Mouse (Mus musculus): Measurements from ENCODE around the gene Ssr2. TPM values are rescaled to one million over a fixed set of nuclear protein-coding genes. Genes with fewer than 3 reads are reported as not detected.
A peak's percentile ranks its signal among the peaks of the same experiment; 100 is the strongest.

The Ssr2 gene
- polyA plus RNA-seq, 1 experiment from 2014 or later: 157 TPM

GRCm38 (mm10) chr3:88535005-88535404 lies 40.7 kb upstream of the Ssr2 start:
- no peak for ATAC-seq (ENCODE audit: low FRiP score, low read depth)
- no peaks in the 10 kb centered on the region for H3K27me3 ChIP-seq (replicated peaks)

DNA sequence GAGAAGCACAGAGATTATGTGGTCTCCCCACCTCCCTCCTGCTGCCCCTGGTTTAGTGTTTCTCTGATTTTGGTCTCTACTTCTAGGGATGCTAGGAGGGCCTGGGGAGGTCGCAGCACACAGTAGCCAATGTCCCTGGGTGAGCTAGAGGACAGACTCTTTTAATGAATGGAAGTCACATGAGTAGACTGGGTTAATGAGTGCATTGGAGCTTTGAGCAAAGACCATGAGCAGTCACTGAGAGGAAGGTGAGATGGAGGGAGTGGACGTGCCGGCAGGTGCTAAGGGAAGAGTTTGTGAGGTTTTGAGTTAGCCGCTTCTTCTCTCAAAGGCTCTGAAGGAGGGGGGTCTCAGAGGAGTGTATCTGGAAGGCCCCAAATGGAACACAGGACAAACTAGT lies 40.1 kb upstream of the Ssr2 start:
- Histone ChIP-seq H3K27me3 (replicated peaks) (no peaks in the 10 kb centered on the region), H3K9ac (peak overlapping the region; percentile 98), H3K4me3 (peak overlapping the region; percentile 73), H3K36me3 (peaks cover 47% of the 10 kb centered on the region), H3K4me1 (peaks cover 65% of the 10 kb centered on the region), H3K4me2 (replicated peaks) (peak overlapping the region; percentile 89), H3K9me3 (no peaks in the 10 kb centered on the region), H3K27ac (no peak overlapping the region; the same call in 1 of the 2 replicates)
- 50% methylated on average over 4 of the region's 4 CpGs for WGBS
- no peak for ATAC-seq (ENCODE audit: low FRiP score, low read depth)

More at GRCm38 (mm10) chr3:88535005-88535404, 40.7 kb upstream of the Ssr2 start:
- H3K4me2 ChIP-seq (replicated peaks): peak overlapping the region; percentile 89
- H3K4me3 ChIP-seq: peak overlapping the region; percentile 73
- peak overlapping the region; percentile 98 for H3K9ac ChIP-seq
- peaks cover 41% of the 10 kb centered on the region for H3K36me3 ChIP-seq
- WGBS: 20% methylated on average over 3 of the region's 3 CpGs
- H3K27ac ChIP-seq: no peak overlapping the region
- peaks cover 65% of the 10 kb centered on the region for H3K4me1 ChIP-seq
- H3K9me3 ChIP-seq: no peaks in the 10 kb centered on the region

DNA sequence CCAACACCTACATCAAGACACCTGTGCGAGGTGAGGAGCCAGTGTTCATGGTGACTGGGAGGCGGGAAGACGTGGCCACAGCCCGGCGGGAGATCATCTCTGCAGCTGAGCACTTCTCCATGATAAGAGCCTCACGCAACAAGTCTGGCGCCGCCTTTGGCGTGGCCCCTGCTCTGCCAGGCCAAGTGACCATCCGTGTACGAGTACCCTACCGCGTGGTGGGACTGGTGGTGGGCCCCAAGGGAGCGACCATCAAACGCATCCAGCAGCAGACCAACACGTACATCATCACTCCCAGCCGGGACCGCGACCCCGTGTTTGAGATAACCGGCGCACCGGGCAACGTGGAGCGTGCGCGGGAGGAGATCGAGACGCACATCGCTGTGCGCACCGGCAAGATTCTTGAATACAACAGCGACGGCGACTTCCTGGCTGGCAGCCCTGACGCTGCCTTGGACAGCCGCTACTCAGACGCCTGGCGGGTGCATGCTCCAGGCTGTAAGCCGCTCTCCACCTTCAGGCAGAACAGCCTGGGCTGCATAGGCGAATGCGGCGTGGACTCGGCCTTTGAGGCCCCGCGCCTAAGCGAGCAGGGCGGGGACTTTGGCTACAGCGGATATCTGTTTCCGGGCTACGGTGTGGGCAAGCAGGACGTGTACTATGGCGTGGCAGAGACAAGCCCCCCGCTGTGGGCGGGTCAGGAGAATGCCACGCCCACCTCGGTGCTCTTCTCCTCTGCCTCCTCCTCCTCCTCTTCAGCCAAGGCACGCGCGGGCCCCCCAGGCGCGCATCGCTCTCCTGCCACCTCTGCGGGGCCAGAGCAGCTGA lies 39.4 kb upstream of the Ssr2 start:
- no peak for ATAC-seq (ENCODE audit: low FRiP score, low read depth)
- peak overlapping the region; percentile 89 for H3K4me2 ChIP-seq (replicated peaks)
- H3K4me3 ChIP-seq: peak overlapping the region; percentile 73
- peaks cover 69% of the 10 kb centered on the region for H3K4me1 ChIP-seq
- 10% methylated on average over 64 of the region's 64 CpGs for WGBS
- peak overlapping the region; percentile 42; the same call in 1 of the 2 replicates for H3K27ac ChIP-seq
- peak overlapping the region; percentile 98 for H3K9ac ChIP-seq
- H3K27me3 ChIP-seq (replicated peaks): no peaks in the 10 kb centered on the region
- H3K36me3 ChIP-seq: peaks cover 51% of the 10 kb centered on the region
- no peaks in the 10 kb centered on the region for H3K9me3 ChIP-seq

- Histone ChIP-seq H3K4me1 (peaks cover 76% of the 10 kb centered on the region), H3K4me3 (peak overlapping the region; percentile 73), H3K36me3 (peaks cover 51% of the 10 kb centered on the region), H3K9me3 (no peaks in the 10 kb centered on the region), H3K4me2 (replicated peaks) (peak overlapping the region; percentile 89), H3K27me3 (replicated peaks) (no peaks in the 10 kb centered on the region), H3K9ac (peak overlapping the region; percentile 98; the same call in 1 of the 2 replicates), H3K27ac (0 out of 2 replicates have a peak overlapping the region, but pooled peaks have one; percentile 42)
- no peak for ATAC-seq (ENCODE audit: low FRiP score, low read depth)
- 79% methylated on average over 6 of the region's 6 CpGs for WGBS
Measured at GRCm38 (mm10) chr3:88537146-88537545, 38.5 kb upstream of the Ssr2 start.

DNA sequence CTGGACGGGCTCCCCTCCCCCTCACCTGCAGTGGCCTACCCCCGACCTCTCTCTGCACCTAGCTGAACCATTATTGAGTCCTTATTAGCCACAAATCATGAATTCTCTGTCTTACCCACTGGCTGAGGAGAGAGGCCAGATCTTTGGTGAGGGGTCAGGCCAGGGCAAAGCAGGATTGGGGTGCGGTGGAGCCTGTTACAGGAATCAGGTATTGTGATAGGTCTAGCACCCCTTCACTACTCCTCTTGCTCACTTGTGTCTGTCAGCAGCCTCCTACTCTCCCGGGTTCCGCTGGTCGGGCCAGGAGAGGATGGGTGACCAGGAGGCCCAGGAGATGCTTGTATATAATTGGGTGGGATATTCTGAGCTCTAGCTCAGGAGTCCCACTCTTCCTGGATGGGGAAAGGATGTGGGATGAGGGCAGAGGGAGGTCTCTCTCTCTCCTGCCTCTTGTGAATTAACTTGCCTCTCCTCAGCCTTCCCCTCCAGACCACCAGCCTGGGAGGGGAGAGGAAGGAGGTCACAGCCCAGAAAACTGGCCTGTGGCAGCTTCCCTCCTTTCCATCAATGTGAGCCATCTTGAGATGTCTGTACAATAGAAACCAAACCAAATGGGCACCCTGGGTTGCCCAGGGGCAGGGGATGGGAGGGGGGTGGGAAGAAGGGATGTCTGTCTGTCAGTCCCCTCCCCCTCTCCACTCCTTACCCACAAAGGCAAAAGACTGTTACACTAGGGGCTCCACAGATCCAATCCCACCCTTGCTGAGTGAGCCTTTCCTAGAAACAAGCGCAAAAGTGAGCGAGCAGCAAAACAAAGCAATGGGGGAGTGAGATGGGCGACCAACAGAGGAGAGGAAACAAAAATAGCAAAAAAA lies 37.2 kb upstream of the Ssr2 start:
- no peaks in the 10 kb centered on the region for H3K9me3 ChIP-seq
- no peaks in the 10 kb centered on the region for H3K27me3 ChIP-seq (replicated peaks)
- peak overlapping the region; percentile 89 for H3K4me2 ChIP-seq (replicated peaks)
- peak overlapping the region; percentile 22; the same call in 1 of the 2 replicates for H3K9ac ChIP-seq
- no peak overlapping the region for H3K4me3 ChIP-seq
- WGBS: 40% methylated on average over 9 of the region's 9 CpGs
- ATAC-seq (ENCODE audit: low FRiP score, low read depth): no peak
- peaks cover 51% of the 10 kb centered on the region for H3K36me3 ChIP-seq
- 0 out of 2 replicates have a peak overlapping the region, but pooled peaks have one; percentile 17 for H3K27ac ChIP-seq
- peaks cover 76% of the 10 kb centered on the region for H3K4me1 ChIP-seq

GRCm38 (mm10) chr3:88539397-88539796 lies 36.3 kb upstream of the Ssr2 start:
- 16% methylated on average over 3 of the region's 3 CpGs for WGBS
- H3K9ac ChIP-seq: peak overlapping the region; percentile 40; the same call in 1 of the 2 replicates
- peak overlapping the region; percentile 30; the same call in 1 of the 2 replicates for H3K4me2 ChIP-seq (replicated peaks)
- no peak overlapping the region for H3K27ac ChIP-seq
- H3K9me3 ChIP-seq: no peaks in the 10 kb centered on the region
- no peaks in the 10 kb centered on the region for H3K27me3 ChIP-seq (replicated peaks)
- H3K4me3 ChIP-seq: no peak overlapping the region
- H3K36me3 ChIP-seq: peaks cover 51% of the 10 kb centered on the region
- peaks cover 67% of the 10 kb centered on the region for H3K4me1 ChIP-seq
- ATAC-seq (ENCODE audit: low FRiP score, low read depth): no peak

DNA sequence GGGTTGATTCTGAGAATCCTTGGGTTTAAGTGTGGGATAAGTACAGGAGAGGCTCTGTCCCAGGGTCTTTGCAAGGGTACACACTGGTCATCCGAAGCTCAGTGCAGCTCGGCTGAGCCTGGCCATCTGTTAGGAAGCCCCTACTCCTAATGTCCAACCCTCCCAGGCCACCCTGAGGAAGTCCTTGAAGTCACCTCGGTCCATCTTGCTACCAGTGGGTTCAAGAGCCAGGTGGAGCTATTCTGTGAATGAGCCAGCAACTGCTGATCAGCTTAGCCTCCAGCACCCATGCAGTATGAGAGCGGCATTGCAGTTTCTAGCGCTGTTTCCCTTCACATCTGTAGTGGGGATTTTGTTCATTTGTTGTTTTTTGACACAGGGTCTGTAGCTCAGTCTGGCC lies 35.6 kb upstream of the Ssr2 start:
- H3K4me1 ChIP-seq: peaks cover 67% of the 10 kb centered on the region
- H3K36me3 ChIP-seq: peaks cover 51% of the 10 kb centered on the region
- H3K27me3 ChIP-seq (replicated peaks): no peaks in the 10 kb centered on the region
- no peak for ATAC-seq (ENCODE audit: low FRiP score, low read depth)
- H3K9ac ChIP-seq: no peak overlapping the region
- H3K9me3 ChIP-seq: no peaks in the 10 kb centered on the region
- peak overlapping the region; percentile 22 for H3K4me2 ChIP-seq (replicated peaks)
- H3K27ac ChIP-seq: no peak overlapping the region
- no peak overlapping the region for H3K4me3 ChIP-seq
- 71% methylated on average over 5 of the region's 5 CpGs for WGBS

- H3K27ac ChIP-seq: no peak overlapping the region; the same call in 1 of the 2 replicates
- no peak overlapping the region; the same call in 1 of the 2 replicates for H3K4me2 ChIP-seq (replicated peaks)
- H3K27me3 ChIP-seq (replicated peaks): no peaks in the 10 kb centered on the region
- H3K4me3 ChIP-seq: no peak overlapping the region
- H3K9ac ChIP-seq: no peak overlapping the region
- no peaks in the 10 kb centered on the region for H3K9me3 ChIP-seq
- peaks cover 36% of the 10 kb centered on the region for H3K36me3 ChIP-seq
- 75% methylated on average over 7 of the region's 7 CpGs for WGBS
- H3K4me1 ChIP-seq: peaks cover 50% of the 10 kb centered on the region
- ATAC-seq (ENCODE audit: low FRiP score, low read depth): peak; percentile 15; the same call in 1 of the 2 replicates
Measured at GRCm38 (mm10) chr3:88541622-88542401, 33.9 kb upstream of the Ssr2 start.

- no peak overlapping the region for H3K9ac ChIP-seq
- H3K4me1 ChIP-seq: peaks cover 43% of the 10 kb centered on the region
- H3K27me3 ChIP-seq (replicated peaks): no peaks in the 10 kb centered on the region
- H3K9me3 ChIP-seq: no peaks in the 10 kb centered on the region
- ATAC-seq (ENCODE audit: low FRiP score, low read depth): no peak
- H3K4me3 ChIP-seq: no peak overlapping the region
- no peak overlapping the region for H3K4me2 ChIP-seq (replicated peaks)
- H3K36me3 ChIP-seq: peaks cover 29% of the 10 kb centered on the region
- 78% methylated on average over 4 of the region's 4 CpGs for WGBS
- H3K27ac ChIP-seq: no peak overlapping the region
Measured at GRCm38 (mm10) chr3:88542486-88542885, 33.2 kb upstream of the Ssr2 start.

DNA sequence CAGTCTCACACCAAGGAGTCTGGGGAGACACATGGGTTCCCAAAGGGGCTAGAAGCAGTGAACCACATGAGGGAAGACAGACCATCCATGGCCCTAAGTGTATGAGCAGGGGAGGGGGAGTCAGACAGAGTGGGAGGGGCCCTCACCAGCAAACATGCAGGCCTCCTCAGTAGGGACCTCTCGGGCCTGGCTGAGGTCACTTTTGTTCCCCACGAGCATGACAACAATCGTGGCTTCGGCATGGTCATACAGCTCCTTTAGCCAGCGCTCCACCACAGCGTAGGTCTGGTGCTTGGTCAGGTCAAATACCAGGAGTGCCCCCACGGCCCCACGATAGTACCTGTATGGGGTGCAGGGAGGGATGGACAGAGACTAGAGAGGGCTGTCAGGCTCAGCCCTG lies 32.5 kb upstream of the Ssr2 start:
- Histone ChIP-seq H3K27me3 (replicated peaks) (no peaks in the 10 kb centered on the region), H3K4me2 (replicated peaks) (0 out of 2 replicates have a peak overlapping the region, but pooled peaks have one; percentile 9), H3K36me3 (peaks cover 22% of the 10 kb centered on the region), H3K4me1 (peaks cover 36% of the 10 kb centered on the region), H3K27ac (no peak overlapping the region), H3K9ac (no peak overlapping the region), H3K4me3 (no peak overlapping the region), H3K9me3 (no peaks in the 10 kb centered on the region)
- 82% methylated on average over 8 of the region's 8 CpGs for WGBS
- no peak for ATAC-seq (ENCODE audit: low FRiP score, low read depth)

DNA sequence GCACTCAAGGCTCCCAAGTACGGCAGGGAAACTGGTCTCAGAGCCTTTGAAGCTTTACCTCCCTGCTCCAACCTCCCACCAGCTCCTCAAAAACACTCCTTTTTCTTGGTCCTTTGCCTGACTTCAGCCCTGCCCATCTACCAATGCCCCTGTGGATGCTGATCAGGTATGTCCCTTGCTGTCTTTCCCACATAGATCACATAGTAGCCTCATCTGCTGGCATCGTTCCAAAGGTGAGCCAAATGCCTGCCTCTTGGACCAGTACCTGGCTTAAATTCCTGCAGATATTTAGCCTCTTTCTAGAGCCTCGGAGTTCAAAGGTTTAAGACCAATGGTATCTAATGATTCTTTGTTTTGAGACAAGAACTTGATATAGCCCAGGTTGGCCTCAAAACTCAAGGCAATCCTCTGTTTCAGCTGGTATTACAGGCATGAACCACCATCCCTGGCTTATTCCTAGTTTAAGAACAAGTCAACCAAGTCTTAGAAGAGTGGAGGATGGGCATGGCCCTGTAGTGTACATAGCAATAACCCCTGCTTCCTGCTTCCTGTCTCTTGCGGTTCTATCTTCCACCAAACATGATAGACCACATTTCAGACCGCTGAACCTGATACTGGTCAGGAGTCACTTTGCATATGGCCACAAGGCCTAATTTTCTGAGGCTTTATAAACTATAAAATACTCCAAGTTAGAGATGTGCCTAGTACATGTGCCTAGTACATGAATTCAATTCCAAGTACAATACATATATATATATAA lies 31.8 kb upstream of the Ssr2 start:
- Histone ChIP-seq H3K4me1 (peaks cover 30% of the 10 kb centered on the region), H3K4me3 (no peak overlapping the region), H3K4me2 (replicated peaks) (0 out of 2 replicates have a peak overlapping the region, but pooled peaks have one; percentile 9), H3K9me3 (no peaks in the 10 kb centered on the region), H3K9ac (no peak overlapping the region), H3K27me3 (replicated peaks) (no peaks in the 10 kb centered on the region), H3K27ac (no peak overlapping the region), H3K36me3 (peaks cover 16% of the 10 kb centered on the region)
- no peak for ATAC-seq (ENCODE audit: low FRiP score, low read depth)
- 76% methylated on average over 5 of the region's 5 CpGs for WGBS

Data from neural tube, embryonic 12.5 days (tissue).